Mouse (Mus musculus): ENCODE results near the gene 0610037L13Rik. TPM values are rescaled to one million over a fixed set of nuclear protein-coding genes. Genes with fewer than 3 reads are reported as not detected.

0610037L13Rik gene
- total and polyA plus RNA-seq, 3 experiments, result 35.5 to 65.0 TPM; not detected in 1

DNA sequence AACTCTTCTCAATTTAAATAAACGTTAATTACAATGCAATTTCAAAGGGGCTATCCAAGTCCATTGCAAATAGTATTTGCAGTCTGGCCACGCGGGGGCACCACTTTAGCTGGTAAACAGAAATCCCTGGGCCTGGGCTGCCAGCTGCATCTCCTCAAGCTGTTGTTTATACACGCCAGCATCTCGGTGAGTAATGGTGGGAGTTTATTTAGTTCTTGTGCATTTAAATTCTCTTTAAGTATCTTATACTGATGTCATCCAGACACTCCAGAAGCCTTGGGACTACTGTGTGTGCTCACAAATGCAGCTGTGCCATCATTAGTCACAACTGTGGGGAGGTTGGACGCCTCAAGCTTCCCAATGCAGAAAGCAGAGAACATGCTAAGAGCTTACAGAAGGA lies 47.7 kb downstream of the 0610037L13Rik start:
- peak; percentile 72 for DNase-seq (ENCODE audit: low read depth, low spot score)
- Histone ChIP-seq H3K4me3 (ENCODE audit: control insufficient read depth in 1 of 2, insufficient read depth in 1 of 2, low read depth in 2 of 2, low read length in 2 of 2) (no peak overlapping the region), H3K4me1 (ENCODE audit: control insufficient read depth in 1 of 2, insufficient read depth in 2 of 2, low read length in 2 of 2) (peaks cover 0 to 6% of the 10 kb centered on the region in 2 experiments; a peak in 2 of 4 replicates), H3K36me3 (ENCODE audit: control insufficient read depth in 1 of 2, insufficient read depth in 2 of 2, low read length in 2 of 2) (no peaks in the 10 kb centered on the region; a peak in 1 of 4 replicates), H3K79me2 (ENCODE audit: control insufficient read depth, insufficient read depth, low read length, poor library complexity) (no peaks in the 10 kb centered on the region), H3K27ac (ENCODE audit: control insufficient read depth, low read depth, low read length) (no peak overlapping the region), H3K27me3 (ENCODE audit: control insufficient read depth in 1 of 2, insufficient read depth in 2 of 2, low read length in 2 of 2) (no peaks in the 10 kb centered on the region; a peak in 1 of 4 replicates), H3K9me3 (replicated peaks; ENCODE audit: insufficient read depth, low read length) (no peaks in the 10 kb centered on the region), H3K9ac (ENCODE audit: control insufficient read depth, low read depth, low read length, poor library complexity, severe bottlenecking) (no peak overlapping the region)
- peak; percentile 79 for TF ChIP-seq RAD21 (IDR thresholded peaks at IDR 0.05; ENCODE audit: low read depth, low read length)
- TF ChIP-seq ZC3H11A (IDR thresholded peaks at IDR 0.05; ENCODE audit: low read depth, low read length), result peak; percentile 51
- no peak for TF ChIP-seq TCF12 (IDR thresholded peaks at IDR 0.05; ENCODE audit: low read depth, low read length)
- TF ChIP-seq NELFE (IDR thresholded peaks at IDR 0.05; ENCODE audit: low read depth, low read length), result no peak
- no peak for TF ChIP-seq E2F4 (IDR thresholded peaks at IDR 0.05; ENCODE audit: borderline replicate concordance, low read depth, low read length)
- no peak for TF ChIP-seq ZMIZ1 (IDR thresholded peaks at IDR 0.05; ENCODE audit: low read depth, low read length)
- no peak for TF ChIP-seq USF1 (IDR thresholded peaks at IDR 0.05; ENCODE audit: low read depth, low read length)
- TF ChIP-seq MXI1 (IDR thresholded peaks at IDR 0.05; ENCODE audit: low read depth, low read length), result no peak
- no peak for TF ChIP-seq MYC (IDR thresholded peaks at IDR 0.05; ENCODE audit: low read depth, low read length)
- no peak for TF ChIP-seq JUND (IDR thresholded peaks at IDR 0.05; ENCODE audit: low read depth, low read length)
- TF ChIP-seq TBP (IDR thresholded peaks at IDR 0.05; ENCODE audit: low read depth, low read length), result no peak
- TF ChIP-seq HCFC1 (IDR thresholded peaks at IDR 0.05; ENCODE audit: low read depth, low read length), result no peak
- TF ChIP-seq SIN3A (IDR thresholded peaks at IDR 0.05; ENCODE audit: low read length), result no peak
- no peak for TF ChIP-seq POLR2AphosphoS2 (IDR thresholded peaks at IDR 0.05; ENCODE audit: low read length)
- TF ChIP-seq CHD2 (IDR thresholded peaks at IDR 0.05; ENCODE audit: low read length), result no peak
- TF ChIP-seq CTCF (IDR thresholded peaks at IDR 0.05 in 2 of 3, conservative IDR thresholded peaks at IDR 0.05 in 1 of 3; ENCODE audit: control insufficient read depth in 1 of 3, insufficient read depth in 1 of 3, low read depth in 2 of 3, low read length in 3 of 3, poor library complexity in 1 of 3, severe bottlenecking in 1 of 3), result peak; percentile 46 to 82 (median 78)
- no peak for TF ChIP-seq MAFK (IDR thresholded peaks at IDR 0.05; ENCODE audit: borderline replicate concordance, low read depth, low read length)
- no peak for TF ChIP-seq POLR2A (IDR thresholded peaks at IDR 0.05; ENCODE audit: control insufficient read depth in 1 of 2, insufficient read depth in 1 of 2, low read depth in 1 of 2, low read length in 2 of 2, poor library complexity in 1 of 2)
- TF ChIP-seq ZKSCAN1 (IDR thresholded peaks at IDR 0.05; ENCODE audit: low read depth, low read length), result no peak
- TF ChIP-seq TAL1 (IDR thresholded peaks at IDR 0.05; ENCODE audit: low read length), result no peak
- no peak for TF ChIP-seq KAT2A (conservative IDR thresholded peaks at IDR 0.05; ENCODE audit: low read depth, low read length)
- TF ChIP-seq EP300 (IDR thresholded peaks at IDR 0.05; ENCODE audit: low read depth in 1 of 2, low read length in 2 of 2), result no peak
- no peak for TF ChIP-seq BHLHE40 (IDR thresholded peaks at IDR 0.05; ENCODE audit: borderline replicate concordance, low read depth, low read length)
- TF ChIP-seq USF2 (IDR thresholded peaks at IDR 0.05; ENCODE audit: borderline replicate concordance in 1 of 2, insufficient read depth in 1 of 2, low read depth in 1 of 2, low read length in 2 of 2), result no peak
- no peak for TF ChIP-seq GABPA (IDR thresholded peaks at IDR 0.05; ENCODE audit: low read depth, low read length)
- no peak for TF ChIP-seq POLR2AphosphoS5 (IDR thresholded peaks at IDR 0.05; ENCODE audit: borderline replicate concordance, low read depth, low read length)
- TF ChIP-seq SMC3 (IDR thresholded peaks at IDR 0.05; ENCODE audit: low read depth, low read length), result peak; percentile 80
- no peak for TF ChIP-seq ELF1 (IDR thresholded peaks at IDR 0.05; ENCODE audit: low read depth, low read length)
